Mouse (Mus musculus) CH12.LX (cell line): ENCODE data around the gene Ror2. TPM values are rescaled to one million over a fixed set of nuclear protein-coding genes. Genes with fewer than 3 reads are reported as not detected.

Experiments used
- DNase-seq: peaks from one replicate; pipeline ENCODE4 v3.0.0-alpha.2; 2013; ENCODE audit errors: extremely low read depth
- H3K27ac ChIP-seq: 2 replicates; pipeline ENCODE4 v1.5.1; 2012; ENCODE audit warnings: low read depth, mild to moderate bottlenecking, control low read depth, moderate library complexity; ENCODE audit not compliant: insufficient read depth
- H3K27me3 ChIP-seq: replicated peaks from 2 replicates; pipeline ENCODE3; 2012; ENCODE audit warnings: inconsistent platforms
- H3K36me3 ChIP-seq, 2 experiments: replicated peaks in 1 of 2; 2 replicates each; pipeline versions ENCODE3 to v1.6.1; 2012; ENCODE audit warnings: inconsistent platforms in 1 of 2, low read length in 1 of 2, mild to moderate bottlenecking in 1 of 2, mixed read lengths in 1 of 2, moderate library complexity in 1 of 2; ENCODE audit not compliant: control insufficient read depth in 1 of 2, insufficient read depth in 1 of 2
- H3K4me1 ChIP-seq, 2 experiments: 2 replicates each; pipeline ENCODE4 v1.6.1; 2012; ENCODE audit warnings: inconsistent platforms in 1 of 2, moderate library complexity in 1 of 2; ENCODE audit not compliant: insufficient read depth in 2 of 2, control insufficient read depth in 1 of 2
- H3K4me2 ChIP-seq: 2 replicates; pipeline ENCODE4 v1.6.1; 2012; ENCODE audit warnings: low read depth, mild to moderate bottlenecking, control low read depth; ENCODE audit not compliant: poor library complexity, insufficient read depth, severe bottlenecking
- H3K4me3 ChIP-seq, 3 experiments: fragments of 150-350 bp in 1 of 3; sonication (generic) in 1 of 3; replicated peaks in 1 of 3; 2 replicates each; pipeline versions ENCODE3 to v1.5.1; 2011 to 2012; ENCODE audit warnings: low read depth in 2 of 3, low read length in 2 of 3, mild to moderate bottlenecking in 2 of 3, moderate library complexity in 2 of 3, control low read depth in 1 of 3, improper control_type of control experiment in 1 of 3, inconsistent platforms in 1 of 3, mixed read lengths in 1 of 3; ENCODE audit not compliant: poor library complexity in 1 of 3
- H3K79me2 ChIP-seq: replicated peaks from 2 replicates; pipeline ENCODE4 v1.6.1; 2012; ENCODE audit warnings: mild to moderate bottlenecking, moderate library complexity; ENCODE audit not compliant: control insufficient read depth, poor library complexity, insufficient read depth, severe bottlenecking; ENCODE audit errors: extremely low read depth
- H3K9ac ChIP-seq: 2 replicates; pipeline ENCODE4 v1.6.1; 2012; ENCODE audit warnings: low read depth, mild to moderate bottlenecking, control low read depth, moderate library complexity; ENCODE audit not compliant: insufficient read depth
- H3K9me3 ChIP-seq: replicated peaks from 2 replicates; pipeline ENCODE3; 2012; ENCODE audit warnings: low read length, inconsistent platforms, mixed read lengths
- BHLHE40 ChIP-seq: IDR thresholded peaks from 2 replicates; pipeline ENCODE4 v1.6.1; 2011; ENCODE audit warnings: mild to moderate bottlenecking, low read depth, low read length, improper control_type of control experiment
- CHD2 ChIP-seq: IDR thresholded peaks from 2 replicates; pipeline ENCODE4 v1.6.1; 2011; ENCODE audit warnings: low read length, improper control_type of control experiment
- E2F4 ChIP-seq: IDR thresholded peaks from 2 replicates; pipeline ENCODE4 v1.6.1; 2011; ENCODE audit warnings: low read depth, low read length, improper control_type of control experiment; ENCODE audit not compliant: insufficient replicate concordance
- ETS1 ChIP-seq: conservative IDR thresholded peaks from 2 replicates; pipeline ENCODE4 v1.6.1; 2012; ENCODE audit warnings: low read depth, mild to moderate bottlenecking, inconsistent platforms, low read length, improper control_type of control experiment, moderate library complexity
- GABPA ChIP-seq: IDR thresholded peaks from 2 replicates; pipeline ENCODE4 v1.6.1; 2012; ENCODE audit warnings: low read depth, low read length, improper control_type of control experiment, inconsistent platforms; ENCODE audit not compliant: insufficient replicate concordance
- HCFC1 ChIP-seq: IDR thresholded peaks from 2 replicates; pipeline ENCODE4 v1.6.1; 2012; ENCODE audit warnings: low read depth, mild to moderate bottlenecking, inconsistent platforms, low read length, improper control_type of control experiment
- IRF4 ChIP-seq: IDR thresholded peaks from 2 replicates; pipeline ENCODE4 v1.6.1; 2014; ENCODE audit warnings: low read depth, mild to moderate bottlenecking, inconsistent platforms, low read length, improper control_type of control experiment
- JUN ChIP-seq: IDR thresholded peaks from 2 replicates; pipeline ENCODE4 v1.6.1; 2011; ENCODE audit warnings: low read depth, mild to moderate bottlenecking, low read length, improper control_type of control experiment, moderate library complexity; ENCODE audit not compliant: insufficient read depth
- MAZ ChIP-seq: IDR thresholded peaks from 2 replicates; pipeline ENCODE4 v1.6.1; 2012; ENCODE audit warnings: low read depth, mild to moderate bottlenecking, inconsistent platforms, low read length, improper control_type of control experiment, moderate library complexity
- MEF2A ChIP-seq: IDR thresholded peaks from 2 replicates; pipeline ENCODE4 v1.6.1; 2014; ENCODE audit warnings: low read depth, mild to moderate bottlenecking, inconsistent platforms, low read length, improper control_type of control experiment, borderline replicate concordance
- NELFE ChIP-seq: IDR thresholded peaks from 2 replicates; pipeline ENCODE4 v1.6.1; 2011; ENCODE audit warnings: low read depth, low read length, improper control_type of control experiment
- NRF1 ChIP-seq: IDR thresholded peaks from 2 replicates; pipeline ENCODE4 v1.6.1; 2014; ENCODE audit warnings: low read depth, mild to moderate bottlenecking, inconsistent platforms, low read length, improper control_type of control experiment, moderate library complexity
- POLR2A ChIP-seq: IDR thresholded peaks from 2 replicates; pipeline ENCODE4 v1.6.1; 2011; ENCODE audit warnings: low read depth, mild to moderate bottlenecking, improper control_type of control experiment, low read length
- RCOR1 ChIP-seq: conservative IDR thresholded peaks from 2 replicates; pipeline ENCODE4 v1.6.1; 2012; ENCODE audit warnings: low read depth, mild to moderate bottlenecking, inconsistent platforms, low read length, improper control_type of control experiment
- SIN3A ChIP-seq: IDR thresholded peaks from 2 replicates; pipeline ENCODE4 v1.6.1; 2012; ENCODE audit warnings: low read length, improper control_type of control experiment, inconsistent platforms
- TBP ChIP-seq: conservative IDR thresholded peaks from 2 replicates; pipeline ENCODE4 v1.6.1; 2011; ENCODE audit warnings: low read depth, low read length, improper control_type of control experiment
- TCF12 ChIP-seq: IDR thresholded peaks from 2 replicates; pipeline ENCODE4 v1.6.1; 2014; ENCODE audit warnings: low read depth, mild to moderate bottlenecking, inconsistent platforms, low read length, improper control_type of control experiment
- ZKSCAN1 ChIP-seq: IDR thresholded peaks from 2 replicates; pipeline ENCODE4 v1.6.1; 2012; ENCODE audit warnings: low read depth, inconsistent platforms, low read length, improper control_type of control experiment, borderline replicate concordance
- ZMIZ1 ChIP-seq: IDR thresholded peaks from 2 replicates; pipeline ENCODE4 v1.6.1; 2012; ENCODE audit warnings: low read depth, mild to moderate bottlenecking, inconsistent platforms, low read length, improper control_type of control experiment
- dilution Hi-C: fragments of 300-500 bp; cut with MboI; formaldehyde crosslinking; loops from 2 replicates; pipeline ENCODE4 v1.14.3; 2020; ENCODE audit warnings: low sequenced_read_pairs; ENCODE audit not compliant: extremely low pct_unique_long_range_greater_than_20kb, extremely low pct_ligation_motif_present
- in situ Hi-C: fragments of 300-500 bp; cut with MboI; formaldehyde crosslinking; loops from 3 replicates; pipeline ENCODE4 v1.14.3; 2019; ENCODE audit warnings: low sequenced_read_pairs, low pct_ligation_motif_present, low pct_unique_long_range_greater_than_20kb, mixed read lengths
- polyA plus RNA-seq: library from polyadenylated mRNA; unstranded; fragments of >175 nt; gene quantifications from 2 replicates; pipeline ENCODE4 v1.2.1, GENCODE M21; 2012; ENCODE audit warnings: low read depth; ENCODE audit not compliant: insufficient read length
- total RNA-seq, 2 experiments: library from RNA; depleted of rRNA; stranded (reverse); fragments of 300-350 nt in 1 of 2; fragments of >200 nt in 1 of 2; gene quantifications; 2 replicates each; pipeline ENCODE4 v1.2.3; 2012 to 2014

The Ror2 gene
- total and polyA plus RNA-seq, 3 experiments: 0.13 to 0.63 (median 0.16) TPM

GRCm38 (mm10) chr13:53325531-53325930 is 39.6 kb upstream of the Ror2 start:
- Histone ChIP-seq H3K36me3 (no peaks in the 10 kb centered on the region), H3K9me3 (peaks cover 4% of the 10 kb centered on the region), H3K4me1 (peaks cover 0 to 16% of the 10 kb centered on the region in 2 experiments; a peak in 2 of 4 replicates), H3K27ac (no peak overlapping the region), H3K79me2 (no peaks in the 10 kb centered on the region), H3K4me3 (no peak overlapping the region), H3K27me3 (no peaks in the 10 kb centered on the region), H3K9ac (no peak overlapping the region), H3K4me2 (no peak overlapping the region)
- in situ Hi-C loops: no loop called here
- dilution Hi-C loops: no loop called here
- DNase-seq: no peak
- TF ChIP-seq CHD2: no peak
- no peak for TF ChIP-seq RCOR1
- no peak for TF ChIP-seq HCFC1
- TF ChIP-seq E2F4: no peak
- no peak for TF ChIP-seq ZKSCAN1
- TF ChIP-seq MEF2A: no peak
- no peak for TF ChIP-seq TCF12
- no peak for TF ChIP-seq NRF1
- no peak for TF ChIP-seq GABPA
- no peak for TF ChIP-seq POLR2A
- no peak for TF ChIP-seq JUN
- TF ChIP-seq BHLHE40: no peak
- no peak for TF ChIP-seq ETS1
- TF ChIP-seq TBP: no peak
- TF ChIP-seq MAZ: no peak
- TF ChIP-seq NELFE: no peak
- TF ChIP-seq SIN3A: no peak
- TF ChIP-seq ZMIZ1: no peak

GRCm38 (mm10) chr13:53323661-53324060 is 37.7 kb upstream of the Ror2 start:
- in situ Hi-C loops (no loop called here), dilution Hi-C loops (no loop called here)
- Histone ChIP-seq H3K4me2 (no peak overlapping the region), H3K4me1 (peaks cover 0 to 16% of the 10 kb centered on the region in 2 experiments; a peak in 2 of 4 replicates), H3K36me3 (no peaks in the 10 kb centered on the region)
- peak; percentile 33; the same call in 1 of the 2 replicates for TF ChIP-seq IRF4
- no peak for TF ChIP-seq JUN
- TF ChIP-seq, all 38 proteins: peak for 1
- DNase-seq: peak; percentile 87
- H3K27ac ChIP-seq: no peak overlapping the region
- H3K4me3 ChIP-seq: no peak overlapping the region
- no peaks in the 10 kb centered on the region for H3K27me3 ChIP-seq
- no peaks in the 10 kb centered on the region for H3K79me2 ChIP-seq
- no peak overlapping the region for H3K9ac ChIP-seq
- peaks cover 4% of the 10 kb centered on the region for H3K9me3 ChIP-seq
